Mouse (Mus musculus) liver, adult 2 months (tissue): ENCODE results near the gene Mta1.

Source experiments
- CTCF ChIP-seq: fragments of 200-500 bp; IDR thresholded peaks from 2 replicates; pipeline ENCODE4 v1.5.1; 2011; ENCODE audit warnings: low read depth, low read length, control low read depth
- POLR2A ChIP-seq: fragments of 200-500 bp; IDR thresholded peaks from 2 replicates; pipeline ENCODE4 v1.6.1; 2011; ENCODE audit warnings: low read length, control low read depth; ENCODE audit not compliant: insufficient read depth; ENCODE audit errors: extremely low read depth

- no peak for TF ChIP-seq POLR2A
- no peak for TF ChIP-seq CTCF
Observed at GRCm38 (mm10) chr12:113071827-113072226, 26.3 kb upstream of the Mta1 start.
